Mouse (Mus musculus) left cerebral cortex, postnatal 10 days (tissue): ENCODE data around the gene Dynll1. TPM values are rescaled to one million over a fixed set of nuclear protein-coding genes. Genes with fewer than 3 reads are reported as not detected.
"Not testable (repeated sequence)": the region's sequence is repeated elsewhere in the genome, so short reads cannot be mapped to it uniquely, and the experiment has no call there.

ENCODE experiments used
- DNase-seq, 2 experiments: peaks; one replicate each; pipeline ENCODE4 v3.0.0; 2021 to 2022; ENCODE audit warnings: low spot score in 2 of 2, mixed read lengths in 1 of 2; ENCODE audit errors: extremely low spot score in 1 of 2
- intact Hi-C: fragments of 180-260 bp; cut with DNase I; formaldehyde crosslinking; loops from one replicate; pipeline ENCODE4 v1.15.1; 2025
- total RNA-seq, 2 experiments: library from RNA; stranded (reverse); gene quantifications; 2 replicates each; pipeline ENCODE4 v1.2.3; 2021

Gene Dynll1
- total RNA-seq, 2 experiments from 2014 or later: 702 to 749 TPM

DNA sequence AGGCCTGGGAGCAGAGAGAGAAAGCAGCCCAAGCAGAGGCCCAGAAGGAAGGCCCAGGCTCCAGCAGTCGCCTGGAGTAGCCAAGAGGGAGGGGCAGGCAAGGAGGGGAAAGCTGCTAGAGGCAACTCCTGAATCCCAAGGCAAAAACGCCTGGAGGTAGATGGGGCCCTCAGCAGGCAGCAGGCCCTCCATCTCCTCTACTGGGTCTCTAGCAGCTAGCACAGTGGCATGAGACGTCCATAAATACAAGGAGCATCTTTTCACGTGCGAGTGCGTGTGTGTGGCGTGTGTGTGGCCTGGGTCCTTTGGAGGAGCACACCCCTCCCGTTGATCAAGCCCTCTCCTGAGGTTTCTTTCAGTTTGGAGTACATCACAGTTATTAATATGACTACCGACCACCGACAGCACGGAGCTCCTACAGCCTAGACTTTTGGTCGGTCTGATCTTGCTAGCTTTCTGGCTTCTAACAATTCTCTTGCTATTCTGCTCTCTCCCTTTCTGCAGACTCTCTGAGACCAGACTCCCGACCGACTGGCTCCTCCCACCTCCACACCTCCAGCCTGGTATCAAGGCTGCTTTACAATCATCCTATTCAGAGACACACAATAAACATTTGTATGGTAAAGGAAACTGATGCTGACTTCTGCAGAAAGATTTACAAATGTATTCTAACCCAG is 16.3 kb upstream of the Dynll1 start:
- DNase-seq: no peak
- intact Hi-C loops: no loop called here

DNA sequence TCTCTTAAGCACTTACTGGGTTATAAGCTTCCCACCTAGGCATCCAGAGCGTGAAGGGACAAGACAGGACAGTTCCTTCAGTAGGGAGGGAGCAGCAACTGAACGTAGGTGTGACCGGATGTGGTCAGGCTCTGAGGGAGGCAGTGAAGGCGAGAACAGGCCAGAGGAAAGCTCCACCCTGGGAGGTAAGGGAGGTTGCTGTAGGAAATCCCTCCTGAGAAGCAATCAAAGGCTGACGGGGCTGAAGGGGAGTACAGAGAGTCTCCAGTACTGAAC is 12.8 kb upstream of the Dynll1 start:
- no peak for DNase-seq
- intact Hi-C loops: no loop called here

DNA sequence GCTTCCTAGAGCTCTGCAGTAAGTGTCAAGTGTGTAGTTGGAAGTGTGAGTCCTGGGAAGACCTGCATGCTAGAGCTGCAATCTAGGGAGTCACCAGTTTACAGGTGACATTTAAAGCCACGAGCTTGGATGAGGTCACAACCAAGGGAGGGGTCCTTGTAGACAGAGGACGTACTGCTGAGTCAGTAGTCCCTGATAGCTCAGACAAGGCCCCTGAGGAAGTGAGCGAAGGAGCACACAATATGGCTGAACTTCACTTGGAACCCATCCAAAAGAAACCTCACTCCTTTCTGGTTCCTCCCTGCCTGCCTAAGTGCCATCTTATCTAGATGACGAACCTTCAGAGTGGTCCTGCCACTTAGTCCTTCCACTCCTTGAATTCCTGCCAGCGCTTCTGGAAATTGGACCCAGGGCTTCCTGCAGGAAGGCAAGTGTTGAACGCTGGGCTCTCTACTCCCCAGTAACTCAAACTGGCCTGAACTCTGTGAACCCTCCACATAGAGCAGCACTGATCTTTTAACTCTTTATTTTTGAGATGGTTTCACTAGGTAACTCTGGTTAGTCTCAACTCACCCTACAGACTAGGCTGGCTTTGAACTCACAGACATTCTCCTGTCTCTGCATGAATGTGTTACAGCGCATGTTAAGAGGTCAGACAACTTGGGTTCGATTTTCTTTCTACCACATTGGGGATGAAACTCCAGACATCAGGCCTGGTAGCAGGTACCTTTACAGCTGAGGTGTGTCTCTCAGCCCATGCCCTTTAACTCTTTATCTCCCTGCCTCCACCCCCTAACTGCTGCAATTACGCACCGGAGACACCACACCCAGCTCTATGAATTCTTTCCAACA is 12.2 kb upstream of the Dynll1 start:
- DNase-seq: no peak

DNA sequence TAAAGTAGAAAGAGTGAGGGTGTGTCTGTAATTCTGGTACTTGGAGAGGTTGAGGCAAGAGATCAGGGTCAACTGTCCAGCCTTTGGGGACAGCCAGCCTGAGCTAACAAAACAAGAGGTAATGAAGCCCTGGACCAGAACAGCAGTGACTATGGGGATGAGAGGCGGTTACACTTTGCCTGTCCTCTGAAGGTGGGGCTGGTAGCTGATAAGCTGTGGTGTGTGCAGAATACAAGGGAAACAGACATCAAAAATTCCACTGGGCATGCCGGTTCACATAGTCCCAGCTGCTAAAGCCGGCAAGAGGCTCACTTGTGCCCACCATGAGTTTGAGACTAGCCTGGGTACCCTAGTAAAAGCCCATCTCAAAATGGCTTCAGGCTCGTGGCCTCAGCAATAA is 11.6 kb upstream of the Dynll1 start:
- intact Hi-C loops: no loop called here
- no peak for DNase-seq

More for the DNA sequence above, 12.2 kb upstream of the Dynll1 start:
- intact Hi-C loops: no loop called here

DNA sequence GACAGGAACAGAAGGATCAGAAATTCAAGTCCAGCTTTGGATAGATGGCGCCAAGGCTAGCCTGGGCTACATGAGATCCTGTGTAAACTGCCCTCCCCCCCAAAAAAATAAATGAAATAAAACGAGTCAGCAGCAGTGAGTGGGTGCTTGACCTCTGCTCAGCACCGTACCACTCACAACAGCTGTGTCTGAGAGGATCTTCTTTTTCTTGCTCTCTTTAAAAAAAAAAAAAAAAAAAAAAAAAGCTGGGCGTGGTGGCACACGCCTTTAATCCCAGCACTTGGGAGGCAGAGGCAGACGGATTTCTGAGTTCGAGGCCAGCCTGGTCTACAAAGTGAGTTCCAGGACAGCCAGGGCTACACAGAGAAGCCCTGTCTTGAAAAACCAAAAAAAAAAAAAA is 1.4 kb upstream of the Dynll1 start:
- intact Hi-C loops: loop anchor here (5.0 kb wide), 1 partner anchor 45 kb away; the partner anchor contains the start of gene Cox6a1
- DNase-seq: not testable (repeated sequence)

DNA sequence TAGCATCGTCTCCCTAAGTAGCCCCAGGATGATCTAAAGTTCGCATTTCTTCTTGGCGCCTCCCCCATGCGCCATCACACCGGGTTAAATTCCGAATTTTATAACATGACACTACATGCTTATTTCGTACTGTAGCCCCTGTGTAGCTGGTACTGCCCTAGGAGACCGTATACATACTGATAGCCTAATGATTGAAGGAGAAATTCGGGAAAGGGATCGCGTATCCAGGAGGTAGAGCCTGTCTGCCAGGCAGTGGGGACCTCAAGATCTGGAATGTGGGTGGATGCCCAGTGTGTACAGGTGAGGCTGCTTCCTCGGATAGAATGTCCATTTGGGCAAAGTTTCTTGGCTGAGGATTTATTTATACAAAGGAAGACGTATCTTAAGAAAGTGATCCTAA is 816 bp upstream of the Dynll1 start:
- DNase-seq: peak in 1 of 2 experiments; percentile 30
- intact Hi-C loops: loop anchor here (2.0 to 5.0 kb wide), 2 partner anchors 17 to 46 kb away; partner anchors contain the start of gene Cox6a1

DNA sequence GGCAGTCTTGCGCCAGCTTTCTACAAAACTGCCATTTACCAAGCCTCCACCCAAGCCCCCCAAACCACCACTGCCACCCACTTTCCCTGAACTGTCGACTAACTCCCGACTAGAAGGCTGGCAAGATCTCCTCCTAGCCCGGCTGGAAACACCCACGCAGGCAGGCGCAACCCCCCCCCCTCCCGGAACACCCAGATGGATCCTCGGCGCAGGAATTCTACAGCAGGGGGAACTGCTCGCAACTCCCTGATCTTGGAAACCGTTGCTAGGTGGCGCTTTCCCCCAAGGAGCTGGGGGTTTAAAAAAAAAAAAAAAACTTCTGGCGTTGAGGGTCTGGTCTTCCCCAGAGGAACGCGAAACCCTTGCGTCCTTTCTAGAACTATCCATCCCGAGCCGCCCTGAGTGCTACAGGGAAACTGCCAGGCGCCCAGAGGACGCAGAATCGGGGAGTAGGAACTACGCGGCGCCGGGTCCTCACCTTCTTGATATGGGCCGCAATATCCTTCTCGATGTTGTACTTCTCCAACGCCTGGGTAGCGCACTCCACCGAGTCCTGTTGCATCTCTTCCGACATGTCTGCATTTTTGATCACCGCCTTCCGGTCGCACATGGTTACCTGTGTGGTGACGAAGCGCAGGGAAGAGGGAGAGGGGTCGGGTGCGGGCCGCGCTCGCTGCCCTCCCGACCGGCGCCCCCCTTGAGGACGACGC is 609 bp downstream of the Dynll1 start:
- intact Hi-C loops: loop anchor here (2.0 to 5.0 kb wide), 2 partner anchors 19 to 47 kb away; partner anchors contain the start of gene Cox6a1
- peak; percentile 66 to 83 for DNase-seq

DNA sequence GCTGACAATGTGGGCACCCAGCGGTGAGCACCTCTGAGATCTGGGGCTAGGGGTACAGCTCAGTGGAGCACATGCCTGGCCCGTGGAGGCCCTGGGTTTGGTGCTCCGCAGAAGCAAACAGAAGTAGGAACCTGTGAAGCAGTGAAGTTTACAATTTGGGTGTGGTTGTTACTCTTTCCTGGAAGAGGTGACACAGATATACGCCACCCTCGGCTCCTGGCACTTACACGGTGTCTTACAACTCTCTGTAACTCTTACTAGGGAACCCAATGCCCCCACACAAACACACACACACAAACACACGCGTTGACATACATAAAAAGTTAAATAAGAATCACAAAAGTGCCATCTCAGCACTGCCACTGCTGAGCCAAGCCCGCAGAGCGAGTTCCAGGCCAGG is 4.5 kb downstream of the Dynll1 start:
- intact Hi-C loops: loop anchor here (5.0 kb wide), 1 partner anchor 36 kb away; no protein-coding TSS in a partner anchor
- no peak for DNase-seq

DNA sequence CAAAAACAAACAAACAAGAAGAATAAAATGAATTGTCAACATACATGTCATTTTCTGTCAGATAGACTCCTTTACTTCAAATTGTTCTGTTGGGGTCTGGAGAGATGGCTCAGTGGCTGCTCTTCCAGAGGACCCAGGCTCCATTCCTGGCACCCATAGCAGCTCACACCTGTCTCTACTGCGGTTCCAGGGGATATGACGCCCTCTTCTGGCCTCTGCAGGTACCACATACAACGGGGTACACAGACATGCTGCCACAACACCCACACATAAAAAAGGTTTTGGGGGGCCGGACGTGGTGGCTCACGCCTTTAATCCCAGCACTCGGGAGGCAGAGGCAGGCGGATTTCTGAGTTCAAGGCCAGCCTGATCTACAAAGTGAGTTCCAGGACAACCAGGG is 6.6 kb downstream of the Dynll1 start:
- intact Hi-C loops: no loop called here
- DNase-seq: no peak

DNA sequence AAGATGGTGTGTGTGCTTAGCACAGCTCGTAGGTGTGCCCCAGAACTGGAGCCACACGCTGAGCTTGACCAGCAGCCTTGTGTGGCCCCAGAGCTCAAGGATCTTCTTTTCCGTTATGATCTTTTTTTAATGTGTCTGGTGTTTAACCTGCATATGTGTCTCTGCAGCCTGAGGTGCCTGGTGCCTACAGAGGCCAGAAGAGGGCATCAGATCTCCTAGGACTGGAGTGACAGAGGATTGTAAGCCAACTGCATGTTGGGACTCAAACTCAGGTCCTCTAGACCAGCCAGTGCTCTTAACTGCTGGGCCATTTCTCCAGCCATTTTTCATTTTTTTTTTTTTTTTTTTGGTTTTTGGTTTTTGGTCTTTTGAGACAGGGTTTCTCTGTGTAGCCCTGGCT is 16.1 kb downstream of the Dynll1 start:
- intact Hi-C loops: no loop called here
- DNase-seq: no peak

DNA sequence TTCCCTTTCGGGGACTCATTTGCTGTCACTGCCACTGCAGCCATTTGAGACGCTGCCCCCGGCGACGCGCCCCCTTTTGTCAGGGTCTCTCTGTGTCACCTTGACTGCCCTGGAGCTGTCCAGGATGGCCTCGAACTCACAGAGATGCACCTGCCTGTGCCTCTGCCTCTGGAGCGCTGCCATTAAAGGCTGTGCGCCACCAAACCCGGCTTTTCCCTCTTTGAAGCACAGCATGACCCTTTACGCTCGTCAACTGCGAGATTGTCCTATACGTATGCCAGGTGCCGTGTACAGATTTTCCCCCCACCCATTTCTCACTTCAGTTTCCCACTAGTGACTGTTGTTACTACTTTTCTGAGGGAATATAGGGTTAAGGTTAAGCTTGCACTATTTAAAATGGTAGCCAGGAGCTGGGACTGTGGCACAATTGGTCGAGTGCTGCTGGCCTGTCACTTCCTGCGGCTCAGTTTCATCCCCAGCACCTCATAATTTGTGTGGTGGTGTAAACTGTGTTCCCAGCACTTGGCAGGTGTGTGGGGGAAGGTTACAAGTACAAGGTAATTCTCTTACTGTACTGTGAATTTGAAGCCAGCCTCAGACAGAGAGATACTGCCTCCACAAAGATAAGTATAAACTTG is 20.6 kb downstream of the Dynll1 start:
- peak in 1 of 2 experiments; percentile 53 for DNase-seq
- intact Hi-C loops: no loop called here

DNA sequence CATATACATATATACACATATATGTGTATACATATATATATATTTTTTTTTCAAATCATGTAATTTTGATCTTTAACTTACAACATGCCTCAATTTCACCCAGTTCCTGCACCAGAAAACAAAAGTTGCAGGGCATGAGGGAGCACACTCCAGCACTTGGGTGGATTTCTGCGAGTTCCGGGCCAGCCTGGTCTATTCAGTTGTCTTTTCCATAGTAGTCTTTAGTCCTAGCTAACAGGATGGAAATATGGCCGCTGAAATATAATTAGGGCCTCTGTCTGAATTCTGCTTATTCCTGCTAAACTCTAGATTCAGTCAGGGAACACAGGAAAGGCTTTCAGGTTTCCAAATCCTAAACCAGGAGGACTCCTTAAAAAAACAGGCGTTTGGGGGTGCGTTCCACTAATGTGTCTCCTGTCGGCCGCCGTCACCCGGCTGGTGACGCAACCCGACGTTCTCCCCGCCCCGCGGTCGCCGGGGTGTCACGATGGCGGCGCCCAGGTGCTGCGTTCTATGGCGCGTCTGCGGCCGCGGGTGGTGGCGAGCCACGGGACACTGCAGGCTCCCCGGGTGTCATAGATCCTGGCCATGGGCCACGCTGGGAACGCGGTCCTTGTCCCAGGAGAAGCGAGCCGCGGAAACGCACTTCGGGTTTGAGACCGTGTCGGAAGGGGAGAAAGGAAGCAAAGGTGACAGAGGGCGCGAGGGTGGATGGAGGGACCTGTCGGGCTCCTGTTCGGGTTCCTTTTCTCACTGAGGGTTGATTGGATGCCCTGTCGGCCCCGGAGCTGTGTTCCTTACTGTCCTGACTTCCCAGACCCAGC is 21.4 kb downstream of the Dynll1 start, which contains the start of gene Coq5:
Coq5 (plus strand) TSS at position 441 of the 824 bp plus-strand sequence.
- intact Hi-C loops: no loop called here
- peak; percentile 76 to 92 for DNase-seq

DNA sequence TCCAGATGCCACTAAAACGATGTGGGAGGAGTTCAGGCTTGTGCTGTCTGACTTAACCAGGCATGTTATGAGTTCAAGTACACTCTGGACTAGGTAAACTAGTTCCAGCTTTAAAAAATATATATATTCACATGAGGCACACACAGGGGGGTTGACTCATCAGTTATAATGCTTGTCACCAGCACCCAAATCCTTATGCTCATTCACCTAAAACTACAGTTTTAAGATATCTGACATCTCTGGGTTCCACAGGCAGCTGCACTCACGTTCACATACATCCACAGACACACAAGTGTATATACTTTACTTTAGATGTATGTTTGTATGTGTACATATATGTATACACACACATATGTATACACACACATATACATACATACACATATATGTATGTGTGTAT is 22.0 kb downstream of the Dynll1 start:
- intact Hi-C loops: no loop called here
- DNase-seq: no peak

DNA sequence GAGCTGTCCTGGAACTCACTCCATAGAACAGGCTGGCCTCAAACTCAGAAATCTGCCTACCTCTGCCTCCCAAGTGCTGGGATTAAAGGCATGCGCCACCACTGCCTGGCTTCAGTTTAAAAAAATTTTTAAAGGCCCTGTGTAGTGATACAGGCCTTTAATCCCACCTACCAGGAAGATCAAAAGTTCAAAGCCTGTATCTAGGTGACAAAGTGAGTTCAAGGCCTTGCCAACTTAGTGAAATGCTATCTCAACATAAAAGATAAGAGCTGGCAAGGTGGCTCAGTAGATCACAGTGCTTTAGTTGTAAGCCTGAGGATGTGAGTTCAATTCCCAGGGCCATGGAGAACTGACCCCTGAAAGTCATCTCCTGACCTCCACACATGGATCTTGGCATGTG is 22.7 kb downstream of the Dynll1 start:
- intact Hi-C loops: no loop called here

DNA sequence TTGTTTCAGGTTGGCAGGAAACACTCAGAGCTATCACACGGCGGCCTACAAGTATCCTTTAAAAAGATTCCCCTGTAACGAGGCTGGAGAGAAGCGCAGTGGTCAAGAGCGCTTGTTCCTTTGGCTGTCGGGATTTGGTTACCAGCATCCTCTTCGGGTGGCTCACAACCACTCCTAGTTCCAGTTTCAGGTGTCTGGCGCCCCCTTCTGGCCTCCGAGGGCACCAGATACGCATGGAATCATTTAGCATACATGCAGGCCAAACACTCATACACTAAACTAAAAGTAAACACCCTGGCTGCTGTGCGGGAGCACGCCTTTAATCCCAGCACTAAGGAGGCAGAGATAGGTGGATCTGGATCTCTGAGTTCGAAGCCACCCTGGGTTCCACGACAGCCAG is 24.8 kb downstream of the Dynll1 start:
- intact Hi-C loops: no loop called here

More for the DNA sequence above, 22.7 kb downstream of the Dynll1 start:
- DNase-seq: no peak

DNA sequence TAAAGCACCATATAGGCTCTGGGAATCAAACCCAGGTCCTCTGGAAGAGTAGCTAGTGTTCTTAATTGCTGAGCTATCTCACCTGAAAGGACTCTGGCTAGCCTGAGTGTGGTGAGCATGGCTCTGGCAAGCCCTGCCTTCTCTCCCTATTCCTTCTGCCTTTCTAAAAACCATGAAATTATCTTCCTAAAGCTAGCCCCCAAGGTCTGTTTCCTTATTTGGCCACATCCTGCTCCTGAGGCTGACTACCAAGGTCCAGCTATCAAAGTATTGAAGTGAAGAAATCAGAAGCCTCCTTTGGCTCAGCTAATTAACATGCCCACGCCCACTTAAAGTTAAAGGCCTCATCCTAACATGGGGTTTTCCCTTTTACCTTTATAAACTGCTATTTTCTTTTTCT is 26.0 kb downstream of the Dynll1 start:
- intact Hi-C loops: no loop called here
- DNase-seq: no peak

More for the DNA sequence above, 24.8 kb downstream of the Dynll1 start:
- no peak for DNase-seq

DNA sequence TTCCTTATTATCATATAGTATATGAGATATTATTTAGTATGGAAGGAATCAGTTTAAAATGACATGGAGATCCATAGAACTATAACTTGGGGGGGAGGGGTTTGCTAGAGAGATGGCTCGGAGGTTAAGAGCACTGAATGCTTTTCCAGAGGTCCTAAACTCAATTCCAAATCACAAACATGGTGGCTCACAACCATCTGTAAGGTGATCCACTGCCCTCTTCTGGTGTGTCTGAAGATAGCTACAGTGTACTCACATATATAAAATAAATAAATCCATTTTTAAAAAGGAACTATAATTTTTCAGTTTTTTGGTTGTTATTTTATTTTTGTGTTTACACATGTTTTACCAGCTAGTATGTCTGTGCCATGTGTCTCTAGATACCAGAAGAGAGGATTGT is 26.4 kb downstream of the Dynll1 start:
- no peak for DNase-seq

DNA sequence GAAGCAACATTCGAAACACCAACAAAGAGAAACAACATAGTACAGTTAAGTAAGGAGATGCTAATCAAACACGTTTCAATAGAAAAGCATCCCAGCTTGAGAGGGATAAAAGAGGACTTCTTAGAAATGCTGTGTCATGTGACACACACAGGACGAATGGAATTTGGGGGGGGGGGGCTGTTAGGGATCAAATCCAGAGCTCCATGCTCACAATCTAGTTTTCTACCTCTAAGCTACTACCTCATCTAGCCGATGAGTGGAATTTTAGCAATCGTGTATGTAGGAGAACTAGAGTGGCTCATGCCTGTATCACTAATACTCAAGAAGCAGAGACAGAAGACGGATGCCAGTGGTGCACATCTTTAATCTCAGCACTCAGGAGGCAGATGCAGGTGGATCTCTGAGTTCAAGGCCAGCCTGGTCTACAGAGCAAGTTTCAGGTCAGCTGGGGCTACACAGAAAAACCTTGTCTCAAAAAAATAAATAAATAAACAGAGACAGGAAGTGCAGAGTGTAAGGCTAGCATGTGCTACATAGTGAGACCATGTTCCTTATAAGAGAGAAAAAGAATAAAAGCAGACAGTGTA is 27.2 kb downstream of the Dynll1 start:
- intact Hi-C loops: no loop called here
- no peak for DNase-seq

More for the DNA sequence above, 26.4 kb downstream of the Dynll1 start:
- intact Hi-C loops: no loop called here
